Mouse (Mus musculus) adrenal gland, adult 18-20 months (tissue): ENCODE data around the gene Cap2. TPM values are rescaled to one million over a fixed set of nuclear protein-coding genes. Genes with fewer than 3 reads are reported as not detected.

Experiments used
- DNase-seq, 2 experiments: peaks; one replicate each; pipeline ENCODE4 v3.0.0; 2021 to 2022; ENCODE audit warnings: low spot score in 2 of 2
- total RNA-seq, 2 experiments: library from RNA; stranded (reverse); gene quantifications; 1 replicate in 1 of 2; 2 replicates in 1 of 2; pipeline ENCODE4 v1.2.3; 2021

The Cap2 gene
- total RNA-seq, 2 experiments from 2014 or later = 5.1 to 5.6 TPM

DNA sequence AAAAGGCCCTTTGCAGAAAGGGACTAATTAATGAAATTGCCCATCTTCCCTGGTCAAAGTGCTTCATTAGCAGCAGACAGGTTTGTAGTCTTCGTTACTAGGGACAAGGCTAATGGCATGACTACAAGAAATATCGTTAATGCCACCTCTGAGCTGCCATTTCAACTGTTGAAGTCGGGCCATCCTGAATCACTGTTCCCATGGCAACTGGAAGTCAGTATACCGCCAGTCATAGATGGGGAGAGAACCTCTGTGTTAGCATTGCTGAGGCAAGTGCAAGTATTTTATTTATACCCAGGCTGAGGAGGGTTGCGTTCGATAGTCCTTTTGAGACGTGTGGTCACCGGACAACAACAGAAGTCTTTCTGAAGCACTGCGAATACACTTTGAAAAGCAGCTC lies 53.1 kb downstream of the Cap2 start:
- DNase-seq = no peak

DNA sequence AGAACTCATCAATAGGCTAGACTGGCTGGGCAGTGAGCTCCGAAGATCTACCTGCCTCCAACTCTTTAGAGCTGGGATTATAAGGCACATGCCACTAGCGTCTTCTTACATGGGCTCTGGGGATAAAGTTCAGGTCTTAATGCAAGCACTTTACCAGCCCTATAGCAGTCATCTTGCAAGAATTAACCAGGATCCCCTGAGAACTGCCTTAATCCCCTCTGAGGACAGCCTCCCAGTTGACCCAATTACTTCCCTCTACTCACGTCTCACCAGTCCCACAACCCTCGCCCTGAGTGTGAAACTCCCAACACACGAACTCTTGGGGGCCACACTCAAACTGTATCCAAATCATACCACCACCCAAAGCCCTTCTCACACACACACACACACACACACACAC lies 64.3 kb downstream of the Cap2 start:
- no peak for DNase-seq

DNA sequence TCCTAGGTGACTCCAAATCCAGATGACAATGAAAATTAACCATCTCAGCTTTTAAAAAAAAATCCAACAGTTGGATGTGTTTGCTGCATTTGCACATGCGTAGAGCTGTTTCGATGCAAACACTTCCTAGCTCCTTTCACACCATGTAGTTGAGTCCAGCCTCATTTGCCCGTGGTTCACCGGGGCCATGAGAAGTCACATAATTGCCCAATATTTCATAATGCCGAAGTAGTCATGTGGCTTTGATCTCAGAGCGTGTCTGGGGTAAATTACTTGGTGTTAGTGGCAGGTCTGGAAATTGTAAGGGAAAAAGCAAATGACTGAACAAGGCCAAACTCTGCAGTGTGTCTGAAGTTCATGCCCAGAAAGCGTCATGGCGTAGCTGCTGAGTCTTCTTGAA lies 67.8 kb downstream of the Cap2 start:
- DNase-seq = no peak

DNA sequence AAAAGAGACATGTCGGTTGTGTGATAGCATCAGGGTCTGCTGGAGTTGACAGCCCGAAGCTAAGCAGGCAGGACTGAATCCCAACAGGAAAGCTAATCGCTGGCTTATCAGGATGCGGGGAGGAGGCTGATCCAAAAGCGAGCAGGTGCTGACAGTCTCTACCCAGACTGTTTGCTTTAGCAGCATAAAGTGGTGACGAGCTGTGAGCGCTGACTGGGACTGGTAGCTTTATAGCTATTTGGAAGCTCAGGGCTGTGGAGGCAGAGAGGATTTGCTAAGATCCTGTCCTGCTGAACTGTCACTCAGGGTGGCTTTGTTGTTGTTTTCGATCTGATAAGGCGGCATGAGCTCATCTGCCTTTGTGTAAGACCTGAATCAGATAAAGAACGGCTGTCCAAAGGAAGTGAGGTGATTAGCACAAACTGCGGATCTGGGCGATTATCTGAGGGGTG lies 69.5 kb downstream of the Cap2 start:
- no peak for DNase-seq

DNA sequence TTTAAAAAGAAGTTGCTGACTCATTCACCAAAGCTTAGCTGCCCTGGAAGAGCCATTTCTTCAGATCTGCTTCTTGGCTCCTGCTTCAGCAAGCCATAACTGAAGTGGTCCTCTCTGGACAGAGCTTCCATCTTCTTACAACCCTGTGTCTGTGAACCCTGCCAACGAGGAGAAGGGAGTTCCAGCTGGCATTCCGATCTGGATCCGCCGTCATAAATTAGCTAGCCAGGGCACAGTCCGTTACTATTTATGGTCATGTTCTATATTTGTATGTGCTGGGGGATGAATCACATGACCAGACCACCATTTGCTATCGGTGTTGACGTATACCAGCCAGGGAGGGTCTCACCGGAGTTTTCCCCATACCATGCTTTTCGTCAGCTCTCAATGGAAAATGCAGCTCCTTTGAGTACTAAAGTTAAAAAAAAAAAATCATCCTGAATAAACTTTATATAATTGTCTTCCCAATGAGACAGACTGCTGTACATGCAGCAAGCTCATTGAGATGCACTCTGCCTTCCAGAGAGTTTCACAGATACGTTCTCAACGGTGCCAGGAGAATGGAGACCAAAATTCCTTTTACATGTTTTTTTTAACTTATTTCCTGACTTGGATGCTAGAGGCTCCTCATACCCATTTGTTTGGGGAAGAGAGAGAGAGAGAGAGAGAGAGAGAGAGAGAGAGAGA lies 70.5 kb downstream of the Cap2 start:
- no peak for DNase-seq

DNA sequence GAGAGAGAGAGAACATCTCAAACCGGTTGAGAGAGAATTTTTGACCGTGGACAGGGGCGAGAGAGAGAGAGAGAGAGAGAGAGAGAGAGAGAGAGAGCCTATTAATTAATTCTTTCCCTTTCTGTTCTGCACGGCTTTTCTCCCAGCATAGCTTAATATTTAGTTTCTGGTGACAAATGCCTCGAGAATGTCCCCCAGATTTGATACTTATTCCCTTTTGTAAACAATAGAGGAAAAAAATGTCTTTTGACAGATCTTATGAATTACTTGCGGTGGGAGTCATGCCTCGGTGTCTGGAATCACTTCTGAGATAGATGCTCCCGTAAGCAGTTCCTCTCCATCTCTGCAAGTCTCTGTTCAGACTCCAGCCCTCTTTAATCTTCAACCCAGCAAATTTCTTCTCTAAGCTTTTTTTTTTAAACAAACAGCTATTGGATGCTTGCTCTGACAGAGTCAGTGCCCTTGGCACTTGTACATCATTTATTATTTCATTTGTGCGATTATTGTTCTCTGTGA lies 71.1 kb downstream of the Cap2 start:
- DNase-seq = no peak

DNA sequence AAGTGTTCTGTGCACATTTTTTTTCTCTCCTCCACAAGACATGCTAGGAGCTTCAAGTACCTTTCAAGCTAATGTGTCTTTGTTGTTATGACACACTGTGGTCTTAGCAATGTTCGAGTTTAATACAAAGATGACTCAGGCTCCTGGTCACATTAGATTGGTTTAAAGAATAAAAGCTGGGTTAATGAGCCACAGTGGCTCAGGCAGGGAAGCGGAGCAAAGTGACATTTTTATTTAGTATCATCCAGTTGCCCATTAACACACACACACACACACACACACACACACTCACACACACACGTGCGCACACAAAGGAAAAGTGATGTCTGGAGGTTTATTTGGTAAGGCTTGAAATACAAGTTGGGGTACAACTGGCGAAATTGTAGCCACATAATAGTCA lies 72.6 kb downstream of the Cap2 start:
- no peak for DNase-seq

DNA sequence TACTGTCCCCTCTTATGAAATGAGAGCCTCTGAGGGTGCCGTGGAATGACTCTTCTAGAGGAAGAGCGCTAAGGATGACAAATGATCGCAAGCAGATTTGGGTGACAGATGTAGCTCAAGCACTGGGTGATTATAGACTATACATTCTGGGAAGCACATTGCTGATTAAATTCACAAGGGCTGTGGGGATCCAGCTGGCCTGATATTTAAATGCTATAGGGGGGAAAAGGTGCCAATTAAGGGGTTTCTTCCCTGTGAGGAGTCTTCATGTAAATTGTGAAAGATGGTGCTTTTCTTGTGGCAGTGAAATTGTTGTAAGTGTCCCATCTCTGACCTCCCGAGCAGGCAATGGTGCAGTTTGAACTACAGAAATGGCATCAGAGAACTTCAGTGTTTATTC lies 73.1 kb downstream of the Cap2 start:
- DNase-seq = no peak

DNA sequence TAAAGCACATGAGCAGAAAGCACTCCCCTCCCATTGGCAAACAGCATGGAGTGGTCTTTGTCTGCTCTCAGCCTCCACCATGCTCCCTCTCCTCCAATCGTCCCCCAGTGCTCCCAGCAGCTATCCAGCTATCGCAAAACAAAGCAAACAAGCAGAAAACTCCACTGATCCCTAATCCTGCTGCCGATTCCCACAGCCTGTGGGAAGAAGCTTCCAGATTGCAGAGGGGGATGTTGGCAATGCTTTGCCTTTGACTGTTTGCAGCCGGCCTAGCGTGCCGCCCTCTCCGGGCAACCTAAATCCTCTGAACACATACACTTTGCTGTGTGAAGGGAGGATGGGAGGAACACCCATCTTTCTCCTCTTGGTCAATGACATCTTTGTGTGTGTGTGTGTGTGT lies 83.2 kb downstream of the Cap2 start:
- no peak for DNase-seq

DNA sequence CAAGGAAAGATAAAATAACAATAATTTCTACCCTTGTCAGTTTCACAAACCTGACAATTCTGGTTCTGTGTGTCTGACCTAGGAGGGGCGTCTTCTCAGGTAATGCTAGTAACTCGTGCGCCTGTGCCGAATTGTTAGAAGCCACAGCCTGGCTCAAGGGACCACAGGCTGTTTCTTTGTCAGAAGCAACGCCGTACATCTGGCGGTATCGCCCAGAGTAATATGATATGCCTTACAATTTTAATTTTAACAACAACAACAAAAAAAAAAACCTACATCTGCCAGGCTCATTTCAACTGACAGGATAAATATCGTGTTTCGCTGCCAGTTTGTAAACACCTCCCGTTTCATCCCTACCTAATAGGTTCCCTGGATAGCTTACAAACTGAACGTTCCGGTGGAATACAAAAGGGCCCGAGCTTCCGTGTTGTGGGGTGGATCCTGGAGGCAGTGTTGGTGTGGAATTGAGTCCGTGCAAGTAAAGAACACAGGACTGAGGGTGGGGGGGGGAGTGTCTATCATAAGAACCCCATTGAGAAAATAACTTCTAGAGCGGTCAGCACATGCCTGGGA lies 86.2 kb downstream of the Cap2 start:
- no peak for DNase-seq

DNA sequence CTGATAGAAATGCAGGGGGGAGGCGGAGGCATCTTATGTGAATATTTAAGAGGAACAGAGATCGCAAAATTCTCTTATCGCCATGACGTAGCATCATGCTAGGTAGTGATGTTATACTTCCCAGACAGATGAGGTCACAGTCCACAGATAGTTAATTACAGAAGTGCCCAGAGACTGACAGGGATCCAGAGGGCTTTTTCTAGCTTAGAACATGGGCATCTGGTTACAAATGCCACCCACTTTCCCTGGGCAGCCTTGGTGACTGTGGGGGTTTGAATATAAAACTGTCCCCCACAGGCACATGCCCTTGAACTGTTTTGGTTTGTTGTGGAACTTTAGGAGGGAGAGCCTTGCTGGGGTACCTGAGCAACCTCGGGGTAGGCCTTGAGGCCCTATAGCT lies 87.0 kb downstream of the Cap2 start:
- DNase-seq = no peak

DNA sequence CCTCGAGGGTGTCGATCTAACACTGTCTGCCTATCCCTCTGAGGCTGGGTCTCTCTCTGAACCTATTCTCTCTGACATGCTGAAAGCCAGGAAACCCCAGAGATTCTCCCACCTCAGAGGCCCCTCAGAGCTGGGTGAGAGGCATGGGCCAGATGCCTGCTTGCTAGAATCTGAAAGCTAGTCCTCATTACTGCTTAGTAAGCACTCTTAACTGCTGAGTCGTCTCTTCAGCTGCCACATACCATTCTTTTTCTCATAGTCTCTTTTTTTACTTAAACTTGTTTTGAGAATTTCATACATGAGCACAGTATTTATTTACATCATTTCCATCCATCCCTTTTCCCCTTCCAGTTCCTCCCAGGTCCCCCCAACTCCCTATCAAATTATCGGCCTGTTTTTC lies 89.2 kb downstream of the Cap2 start:
- DNase-seq = no peak

DNA sequence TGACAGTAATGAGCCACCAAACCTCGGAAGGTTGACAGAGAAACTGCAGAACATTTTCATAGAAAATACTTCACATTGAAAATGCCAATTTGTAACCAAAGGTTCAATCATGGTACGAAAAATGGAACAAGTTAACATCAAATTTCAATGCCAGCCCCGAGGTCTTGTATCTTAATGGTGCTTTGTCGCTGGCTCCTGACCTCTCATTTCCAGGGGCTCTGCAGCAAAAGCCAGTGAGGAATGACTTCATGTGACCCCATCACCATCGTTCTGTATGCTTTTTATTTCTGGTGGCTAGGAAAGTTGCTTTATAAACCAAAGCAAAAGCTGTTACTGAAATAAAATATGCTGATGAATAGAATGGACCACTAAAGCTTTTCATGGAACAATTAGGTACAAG lies 99.0 kb downstream of the Cap2 start:
- no peak for DNase-seq

DNA sequence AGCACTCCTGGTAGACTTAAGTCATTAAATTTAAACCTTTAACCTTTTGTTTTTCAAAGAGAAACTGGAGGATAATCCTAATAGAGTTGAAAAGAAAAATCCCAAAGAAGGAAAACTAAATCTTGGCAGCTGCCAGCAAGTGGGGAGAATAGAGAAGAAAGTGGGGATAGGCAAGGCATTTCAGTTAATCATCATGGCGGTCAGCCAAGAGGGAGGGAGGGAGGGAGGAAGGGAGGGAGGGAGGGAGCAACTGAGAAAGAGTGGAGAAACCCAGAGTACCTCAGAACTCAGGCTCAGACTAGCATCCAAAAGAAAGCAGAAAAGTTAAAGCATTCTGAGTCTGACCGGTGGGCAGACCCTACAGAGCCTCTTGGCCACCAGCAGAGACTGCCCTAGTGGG lies 99.7 kb downstream of the Cap2 start:
- no peak for DNase-seq

DNA sequence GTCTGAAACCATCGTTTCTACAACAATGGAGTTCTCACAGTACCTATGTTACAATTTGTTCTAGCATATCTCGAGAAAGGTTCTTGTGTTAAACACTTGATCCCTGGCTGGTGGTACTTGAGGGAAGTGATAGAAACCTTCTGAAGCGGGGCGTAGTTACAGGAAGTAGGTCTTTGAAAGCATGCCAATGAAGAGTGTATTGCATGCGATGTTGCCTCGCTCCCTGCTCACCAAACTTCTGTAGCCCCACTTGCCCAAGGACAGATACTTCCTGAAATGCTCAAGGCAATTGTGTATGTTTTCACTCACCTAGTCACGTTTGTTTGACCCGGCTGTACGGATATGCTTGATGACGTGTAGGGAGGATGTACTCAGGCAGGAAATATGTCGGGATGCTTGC lies 101.0 kb downstream of the Cap2 start:
- DNase-seq = no peak

DNA sequence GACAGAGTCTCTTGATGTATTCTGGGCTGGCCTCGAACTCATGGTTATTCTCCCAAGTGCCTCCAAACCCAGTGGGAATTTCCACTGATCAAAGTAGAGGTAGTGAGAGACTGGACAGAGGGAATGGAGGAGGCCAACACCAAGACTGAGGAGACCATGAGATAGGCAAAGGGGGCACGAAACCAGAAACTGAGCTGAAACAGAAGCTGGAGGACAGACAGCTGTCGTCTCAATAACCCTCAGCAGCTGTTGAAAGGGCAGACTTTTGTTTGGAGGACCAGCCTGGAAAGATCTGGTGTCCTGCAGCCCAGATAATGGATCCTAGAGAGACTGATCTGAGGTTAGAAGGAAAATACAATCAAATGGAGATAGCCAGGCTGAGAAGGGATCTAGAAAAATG lies 109.4 kb downstream of the Cap2 start:
- DNase-seq = no peak

DNA sequence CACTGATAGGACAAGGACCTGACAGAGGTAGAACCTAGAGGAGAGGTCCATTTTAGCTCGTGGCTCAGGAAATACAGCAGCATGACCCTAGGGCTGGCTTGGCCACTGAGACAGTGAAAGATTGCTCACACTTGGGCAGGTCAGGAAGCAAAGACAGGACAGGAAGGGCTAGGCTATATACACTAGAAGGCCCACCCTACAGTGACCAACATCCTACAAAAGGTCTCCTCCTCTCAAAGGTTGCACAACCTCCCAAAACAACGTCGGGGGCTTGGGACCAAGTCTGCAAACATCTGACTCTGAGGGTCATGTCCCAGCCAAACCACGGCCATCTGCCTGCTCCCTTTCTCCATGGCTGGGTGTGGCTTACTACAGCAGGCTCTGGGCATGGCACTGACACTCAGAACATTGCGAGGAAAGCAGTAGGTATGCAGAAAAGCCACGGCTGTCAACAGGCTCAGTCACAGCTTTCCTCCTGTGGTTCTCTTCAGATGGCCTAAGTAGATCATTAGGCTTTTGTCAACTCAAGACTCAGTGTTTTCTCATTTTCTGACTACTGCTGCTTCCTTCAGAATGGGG lies 112.1 kb downstream of the Cap2 start:
- no peak for DNase-seq

DNA sequence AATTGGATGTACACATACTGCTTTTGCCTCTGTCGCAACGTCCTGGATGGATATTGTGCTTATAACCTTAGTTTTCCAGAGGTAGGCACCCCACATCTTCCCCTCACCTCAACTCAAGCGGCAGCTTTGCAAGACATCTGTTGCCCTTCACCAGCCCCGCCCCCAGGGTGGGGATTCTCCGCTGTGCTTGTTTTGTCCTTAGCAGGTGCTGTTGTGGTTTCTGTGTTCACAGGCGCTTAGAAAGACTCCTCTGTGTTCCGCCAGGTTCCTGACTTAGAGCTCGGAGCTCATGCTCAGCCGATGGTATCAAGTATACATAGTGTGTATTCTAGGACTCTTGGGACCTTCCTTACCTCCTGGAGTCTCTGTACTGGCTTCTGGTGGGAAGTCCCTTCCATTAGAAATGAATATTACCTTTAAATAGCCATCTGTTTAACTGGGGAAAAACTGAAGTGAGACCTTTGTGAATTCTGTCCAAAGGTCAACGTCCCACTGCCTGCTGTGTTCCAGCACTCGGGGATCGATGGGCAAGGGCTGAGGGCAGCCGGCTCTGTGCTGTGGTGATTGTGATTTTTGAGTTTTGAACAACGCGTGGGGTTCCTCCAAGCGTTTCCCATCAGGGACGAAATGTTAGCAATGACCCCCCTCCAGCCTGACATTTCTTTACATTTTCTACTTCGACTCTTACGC lies 115.2 kb downstream of the Cap2 start:
- DNase-seq = no peak

DNA sequence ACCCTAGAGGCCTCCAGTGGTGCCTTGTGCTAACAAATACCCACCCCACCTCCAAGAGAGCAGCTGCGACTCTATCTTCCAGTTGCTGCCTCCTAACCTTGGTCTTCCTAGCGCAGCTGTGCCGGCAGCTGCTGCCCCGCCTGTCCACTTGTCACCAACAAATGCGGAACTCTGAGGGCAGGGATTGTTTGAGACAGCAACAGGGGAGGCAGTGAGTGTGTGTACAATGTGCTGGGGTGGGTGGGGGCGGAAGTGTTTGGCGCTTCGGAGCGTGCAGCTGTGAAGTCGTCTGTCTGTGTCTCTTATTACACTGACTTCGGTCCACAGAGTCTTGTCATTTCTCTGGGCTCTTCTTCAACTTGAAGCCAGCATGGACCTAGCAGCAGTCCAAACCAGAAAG lies 118.0 kb downstream of the Cap2 start:
- no peak for DNase-seq

DNA sequence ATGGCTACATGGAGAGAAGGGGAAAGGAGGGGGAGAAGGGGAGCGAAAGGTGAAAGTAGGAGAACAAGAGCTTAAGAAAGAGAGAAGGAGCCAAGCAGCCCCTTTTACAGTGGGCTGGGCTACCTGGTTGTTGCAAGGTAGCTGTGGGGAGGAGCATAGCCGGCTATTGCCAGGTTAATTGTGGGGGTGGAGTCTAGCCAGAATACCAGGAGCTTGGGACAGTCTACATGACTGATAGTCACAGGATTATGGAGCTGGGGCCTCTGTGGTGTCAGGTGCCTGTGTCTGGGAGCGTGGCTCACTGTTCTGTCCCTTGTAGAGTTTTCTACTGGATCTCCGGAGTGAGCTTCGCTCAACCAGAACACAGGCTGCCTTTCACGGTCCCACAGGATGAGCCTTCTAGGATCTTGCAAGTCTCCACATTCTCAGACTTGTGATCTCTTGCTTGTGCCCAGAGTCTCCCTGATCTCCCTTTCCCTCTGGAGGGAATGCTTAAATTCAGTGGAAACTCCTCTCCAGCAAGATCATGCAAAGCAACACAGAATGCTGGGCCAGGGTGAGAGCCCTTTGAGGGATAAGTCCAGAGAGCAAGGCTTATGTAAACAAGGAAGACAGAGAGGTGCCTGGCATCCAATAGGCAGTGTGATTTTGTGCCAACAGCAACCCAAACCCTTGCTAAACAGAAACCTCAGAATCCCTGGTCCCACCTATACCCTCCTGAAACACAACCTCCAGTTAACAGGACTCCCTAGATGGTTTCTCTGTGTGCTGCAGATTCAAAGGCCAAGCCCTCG lies 119.5 kb downstream of the Cap2 start:
- DNase-seq = no peak

DNA sequence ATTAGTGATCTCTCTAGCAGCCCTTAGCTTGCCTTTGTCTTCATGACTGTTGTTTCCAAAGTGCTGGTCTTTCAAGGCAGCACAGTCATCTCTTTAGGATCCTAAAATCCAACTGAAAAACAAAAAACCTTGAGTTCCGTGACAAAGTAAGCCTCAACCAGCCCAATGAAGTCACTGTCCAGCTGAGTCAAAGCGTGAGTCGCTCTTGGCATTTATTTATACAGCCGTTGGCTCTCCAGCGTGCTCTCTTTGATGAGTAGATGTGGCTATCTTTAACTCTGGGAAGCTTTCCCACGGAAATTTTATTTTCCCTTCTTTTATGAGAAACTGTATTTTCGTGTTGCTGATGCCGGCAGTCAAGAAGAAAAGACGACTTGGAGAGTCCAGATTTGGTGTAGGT lies 125.0 kb downstream of the Cap2 start:
- no peak for DNase-seq
